Mouse (Mus musculus) kidney, adult 9 months (tissue): Measurements from ENCODE around the gene Oxct1.

Source experiments
- DNase-seq: peaks from one replicate; pipeline ENCODE4 v3.0.0; 2022

The Oxct1 gene

GRCm38 (mm10) chr15:4028960-4029359, 2.8 kb downstream of the Oxct1 start:
- peak; percentile 31 for DNase-seq

GRCm38 (mm10) chr15:4033168-4034004, 7.2 kb downstream of the Oxct1 start:
- peak; percentile 51 for DNase-seq

- DNase-seq, result no peak
These were observed 16.2 kb downstream of the Oxct1 start for GRCm38 (mm10) chr15:4042423-4042822.

- DNase-seq, result peak; percentile 35
These were observed 16.9 kb downstream of the Oxct1 start for GRCm38 (mm10) chr15:4043032-4043471.

GRCm38 (mm10) chr15:4056627-4057026, 30.4 kb downstream of the Oxct1 start:
- peak; percentile 24 for DNase-seq

GRCm38 (mm10) chr15:4063574-4063973, 37.4 kb downstream of the Oxct1 start:
- DNase-seq, result no peak

GRCm38 (mm10) chr15:4064013-4064412, 37.8 kb downstream of the Oxct1 start:
- DNase-seq, result no peak

GRCm38 (mm10) chr15:4064694-4065093, 38.5 kb downstream of the Oxct1 start:
- no peak for DNase-seq

GRCm38 (mm10) chr15:4067273-4067990, 41.2 kb downstream of the Oxct1 start:
- no peak for DNase-seq

- DNase-seq, result no peak
These were observed 51.8 kb downstream of the Oxct1 start for GRCm38 (mm10) chr15:4077978-4078377.

- DNase-seq, result no peak
These were observed 52.6 kb downstream of the Oxct1 start for GRCm38 (mm10) chr15:4078785-4079184.

- DNase-seq, result no peak
These were observed 53.4 kb downstream of the Oxct1 start for GRCm38 (mm10) chr15:4079425-4080189.

GRCm38 (mm10) chr15:4085600-4086384, 59.6 kb downstream of the Oxct1 start:
- DNase-seq, result peak; percentile 17

GRCm38 (mm10) chr15:4087446-4087845, 61.3 kb downstream of the Oxct1 start:
- no peak for DNase-seq

- no peak for DNase-seq
These were observed 61.7 kb downstream of the Oxct1 start for GRCm38 (mm10) chr15:4087914-4088313.

- DNase-seq, result no peak
These were observed 64.4 kb downstream of the Oxct1 start for GRCm38 (mm10) chr15:4090601-4091000.

GRCm38 (mm10) chr15:4092586-4092985, 66.4 kb downstream of the Oxct1 start:
- DNase-seq, result no peak

- no peak for DNase-seq
These were observed 74.2 kb downstream of the Oxct1 start for GRCm38 (mm10) chr15:4100341-4100921.

GRCm38 (mm10) chr15:4101025-4101424, 74.8 kb downstream of the Oxct1 start:
- no peak for DNase-seq

GRCm38 (mm10) chr15:4104319-4104718, 78.1 kb downstream of the Oxct1 start:
- DNase-seq, result no peak

- DNase-seq, result no peak
These were observed 79.3 kb downstream of the Oxct1 start for GRCm38 (mm10) chr15:4105498-4105897.

GRCm38 (mm10) chr15:4119962-4120361, 93.8 kb downstream of the Oxct1 start:
- DNase-seq, result no peak
